Mouse (Mus musculus) CH12.LX (cell line): Measurements from ENCODE around the gene Gss. TPM values are rescaled to one million over a fixed set of nuclear protein-coding genes. Genes with fewer than 3 reads are reported as not detected.
A peak's percentile ranks its signal among the peaks of the same experiment; 100 is the strongest.
"Not testable (repeated sequence)": the region's sequence is repeated elsewhere in the genome, so short reads cannot be mapped to it uniquely, and the experiment has no call there.

Source experiments
- DNase-seq: peaks from one replicate; pipeline ENCODE4 v3.0.0-alpha.2; 2013; ENCODE audit errors: extremely low read depth
- H3K27ac ChIP-seq: 2 replicates; pipeline ENCODE4 v1.5.1; 2012; ENCODE audit warnings: low read depth, mild to moderate bottlenecking, control low read depth, moderate library complexity; ENCODE audit not compliant: insufficient read depth
- H3K27me3 ChIP-seq: replicated peaks from 2 replicates; pipeline ENCODE3; 2012; ENCODE audit warnings: inconsistent platforms
- H3K36me3 ChIP-seq, 2 experiments: replicated peaks in 1 of 2; 2 replicates each; pipeline versions ENCODE3 to v1.6.1; 2012; ENCODE audit warnings: inconsistent platforms in 1 of 2, low read length in 1 of 2, mild to moderate bottlenecking in 1 of 2, mixed read lengths in 1 of 2, moderate library complexity in 1 of 2; ENCODE audit not compliant: control insufficient read depth in 1 of 2, insufficient read depth in 1 of 2
- H3K4me1 ChIP-seq, 2 experiments: 2 replicates each; pipeline ENCODE4 v1.6.1; 2012; ENCODE audit warnings: inconsistent platforms in 1 of 2, moderate library complexity in 1 of 2; ENCODE audit not compliant: insufficient read depth in 2 of 2, control insufficient read depth in 1 of 2
- H3K4me2 ChIP-seq: 2 replicates; pipeline ENCODE4 v1.6.1; 2012; ENCODE audit warnings: low read depth, mild to moderate bottlenecking, control low read depth; ENCODE audit not compliant: poor library complexity, insufficient read depth, severe bottlenecking
- H3K4me3 ChIP-seq, 3 experiments: fragments of 150-350 bp in 1 of 3; sonication (generic) in 1 of 3; replicated peaks in 1 of 3; 2 replicates each; pipeline versions ENCODE3 to v1.5.1; 2011 to 2012; ENCODE audit warnings: low read depth in 2 of 3, low read length in 2 of 3, mild to moderate bottlenecking in 2 of 3, moderate library complexity in 2 of 3, control low read depth in 1 of 3, improper control_type of control experiment in 1 of 3, inconsistent platforms in 1 of 3, mixed read lengths in 1 of 3; ENCODE audit not compliant: poor library complexity in 1 of 3
- H3K79me2 ChIP-seq: replicated peaks from 2 replicates; pipeline ENCODE4 v1.6.1; 2012; ENCODE audit warnings: mild to moderate bottlenecking, moderate library complexity; ENCODE audit not compliant: control insufficient read depth, poor library complexity, insufficient read depth, severe bottlenecking; ENCODE audit errors: extremely low read depth
- H3K9ac ChIP-seq: 2 replicates; pipeline ENCODE4 v1.6.1; 2012; ENCODE audit warnings: low read depth, mild to moderate bottlenecking, control low read depth, moderate library complexity; ENCODE audit not compliant: insufficient read depth
- H3K9me3 ChIP-seq: replicated peaks from 2 replicates; pipeline ENCODE3; 2012; ENCODE audit warnings: low read length, inconsistent platforms, mixed read lengths
- CTCF ChIP-seq, 2 experiments: IDR thresholded peaks in 1 of 2; conservative IDR thresholded peaks in 1 of 2; 2 replicates each; pipeline ENCODE4 v1.5.1; 2011 to 2012; ENCODE audit warnings: low read depth in 2 of 2, low read length in 2 of 2, improper control_type of control experiment in 1 of 2, inconsistent platforms in 1 of 2, mild to moderate bottlenecking in 1 of 2, moderate library complexity in 1 of 2
- EP300 ChIP-seq: IDR thresholded peaks from 2 replicates; pipeline ENCODE4 v1.6.1; 2011; ENCODE audit warnings: low read length, improper control_type of control experiment
- ETS1 ChIP-seq: conservative IDR thresholded peaks from 2 replicates; pipeline ENCODE4 v1.6.1; 2012; ENCODE audit warnings: low read depth, mild to moderate bottlenecking, inconsistent platforms, low read length, improper control_type of control experiment, moderate library complexity
- HCFC1 ChIP-seq: IDR thresholded peaks from 2 replicates; pipeline ENCODE4 v1.6.1; 2012; ENCODE audit warnings: low read depth, mild to moderate bottlenecking, inconsistent platforms, low read length, improper control_type of control experiment
- IRF4 ChIP-seq: IDR thresholded peaks from 2 replicates; pipeline ENCODE4 v1.6.1; 2014; ENCODE audit warnings: low read depth, mild to moderate bottlenecking, inconsistent platforms, low read length, improper control_type of control experiment
- MAZ ChIP-seq: IDR thresholded peaks from 2 replicates; pipeline ENCODE4 v1.6.1; 2012; ENCODE audit warnings: low read depth, mild to moderate bottlenecking, inconsistent platforms, low read length, improper control_type of control experiment, moderate library complexity
- MEF2A ChIP-seq: IDR thresholded peaks from 2 replicates; pipeline ENCODE4 v1.6.1; 2014; ENCODE audit warnings: low read depth, mild to moderate bottlenecking, inconsistent platforms, low read length, improper control_type of control experiment, borderline replicate concordance
- MXI1 ChIP-seq: IDR thresholded peaks from 2 replicates; pipeline ENCODE4 v1.6.1; 2011; ENCODE audit warnings: mild to moderate bottlenecking, low read depth, low read length, improper control_type of control experiment
- MYC ChIP-seq: IDR thresholded peaks from 2 replicates; pipeline ENCODE4 v1.6.1; 2011; ENCODE audit warnings: low read depth, mild to moderate bottlenecking, improper control_type of control experiment, low read length
- NELFE ChIP-seq: IDR thresholded peaks from 2 replicates; pipeline ENCODE4 v1.6.1; 2011; ENCODE audit warnings: low read depth, low read length, improper control_type of control experiment
- NRF1 ChIP-seq: IDR thresholded peaks from 2 replicates; pipeline ENCODE4 v1.6.1; 2014; ENCODE audit warnings: low read depth, mild to moderate bottlenecking, inconsistent platforms, low read length, improper control_type of control experiment, moderate library complexity
- POLR2A ChIP-seq: IDR thresholded peaks from 2 replicates; pipeline ENCODE4 v1.6.1; 2011; ENCODE audit warnings: low read depth, mild to moderate bottlenecking, improper control_type of control experiment, low read length
- POLR2AphosphoS2 ChIP-seq: IDR thresholded peaks from 2 replicates; pipeline ENCODE4 v1.6.1; 2011; ENCODE audit warnings: low read depth, low read length, improper control_type of control experiment
- RCOR1 ChIP-seq: conservative IDR thresholded peaks from 2 replicates; pipeline ENCODE4 v1.6.1; 2012; ENCODE audit warnings: low read depth, mild to moderate bottlenecking, inconsistent platforms, low read length, improper control_type of control experiment
- SIN3A ChIP-seq: IDR thresholded peaks from 2 replicates; pipeline ENCODE4 v1.6.1; 2012; ENCODE audit warnings: low read length, improper control_type of control experiment, inconsistent platforms
- SMC3 ChIP-seq: IDR thresholded peaks from 2 replicates; pipeline ENCODE4 v1.6.1; 2011; ENCODE audit warnings: low read depth, low read length, improper control_type of control experiment
- TBP ChIP-seq: conservative IDR thresholded peaks from 2 replicates; pipeline ENCODE4 v1.6.1; 2011; ENCODE audit warnings: low read depth, low read length, improper control_type of control experiment
- TCF12 ChIP-seq: IDR thresholded peaks from 2 replicates; pipeline ENCODE4 v1.6.1; 2014; ENCODE audit warnings: low read depth, mild to moderate bottlenecking, inconsistent platforms, low read length, improper control_type of control experiment
- USF2 ChIP-seq: conservative IDR thresholded peaks from 2 replicates; pipeline ENCODE4 v1.6.1; 2011; ENCODE audit warnings: low read depth, low read length, improper control_type of control experiment
- ZC3H11A ChIP-seq: IDR thresholded peaks from 2 replicates; pipeline ENCODE4 v1.6.1; 2012; ENCODE audit warnings: low read depth, mild to moderate bottlenecking, inconsistent platforms, low read length, improper control_type of control experiment
- ZKSCAN1 ChIP-seq: IDR thresholded peaks from 2 replicates; pipeline ENCODE4 v1.6.1; 2012; ENCODE audit warnings: low read depth, inconsistent platforms, low read length, improper control_type of control experiment, borderline replicate concordance
- ZMIZ1 ChIP-seq: IDR thresholded peaks from 2 replicates; pipeline ENCODE4 v1.6.1; 2012; ENCODE audit warnings: low read depth, mild to moderate bottlenecking, inconsistent platforms, low read length, improper control_type of control experiment
- dilution Hi-C: fragments of 300-500 bp; cut with MboI; formaldehyde crosslinking; loops from 2 replicates; pipeline ENCODE4 v1.14.3; 2020; ENCODE audit warnings: low sequenced_read_pairs; ENCODE audit not compliant: extremely low pct_unique_long_range_greater_than_20kb, extremely low pct_ligation_motif_present
- in situ Hi-C: fragments of 300-500 bp; cut with MboI; formaldehyde crosslinking; loops from 3 replicates; pipeline ENCODE4 v1.14.3; 2019; ENCODE audit warnings: low sequenced_read_pairs, low pct_ligation_motif_present, low pct_unique_long_range_greater_than_20kb, mixed read lengths
- polyA plus RNA-seq: library from polyadenylated mRNA; unstranded; fragments of >175 nt; gene quantifications from 2 replicates; pipeline ENCODE4 v1.2.1, GENCODE M21; 2012; ENCODE audit warnings: low read depth; ENCODE audit not compliant: insufficient read length
- total RNA-seq, 2 experiments: library from RNA; depleted of rRNA; stranded (reverse); fragments of 300-350 nt in 1 of 2; fragments of >200 nt in 1 of 2; gene quantifications; 2 replicates each; pipeline ENCODE4 v1.2.3; 2012 to 2014

Gene Gss
- total and polyA plus RNA-seq, 3 experiments: 17.3 to 21.9 (median 18.0) TPM

DNA sequence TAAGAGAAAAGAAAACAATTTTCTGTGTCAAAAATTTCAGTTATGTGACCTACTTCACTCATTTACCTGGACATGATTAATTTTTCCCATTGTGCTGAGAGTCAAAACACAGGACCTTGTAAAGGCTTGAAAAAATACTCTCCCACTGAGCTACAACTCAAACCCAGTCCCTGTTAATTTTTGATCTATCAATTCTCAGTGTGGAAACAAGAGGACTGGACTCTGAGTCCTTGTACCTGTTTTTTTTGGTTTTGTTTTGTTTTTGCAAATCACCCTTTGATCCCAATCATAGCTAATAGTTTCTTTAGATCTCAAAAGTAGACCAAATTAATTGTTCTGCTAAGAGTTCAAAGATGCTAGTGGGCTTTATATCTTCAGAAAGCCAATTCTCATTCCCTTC, 52.9 kb downstream of the Gss start:
- no peaks in the 10 kb centered on the region for H3K27me3 ChIP-seq
- H3K27ac ChIP-seq: no peak overlapping the region
- H3K4me1 ChIP-seq: peaks cover 8 to 28% of the 10 kb centered on the region in 2 experiments; a peak in 3 of 4 replicates
- dilution Hi-C loops: no loop called here
- H3K4me2 ChIP-seq: 0 out of 2 replicates have a peak overlapping the region, but pooled peaks have one; percentile 13
- H3K9me3 ChIP-seq: no peaks in the 10 kb centered on the region
- TF ChIP-seq TBP (no peak), MEF2A (no peak), POLR2AphosphoS2 (no peak), CTCF (conservative IDR thresholded peaks at IDR 0.05 in 1 of 2, IDR thresholded peaks at IDR 0.05 in 1 of 2; ENCODE audit: low read depth in 2 of 2, low read length in 2 of 2) (no peak), ZC3H11A (no peak), HCFC1 (no peak), RCOR1 (no peak), USF2 (no peak), ZMIZ1 (no peak), SMC3 (no peak), SIN3A (no peak), MYC (no peak), EP300 (no peak), ZKSCAN1 (no peak), TCF12 (no peak), NRF1 (no peak)
- H3K9ac ChIP-seq: no peak overlapping the region
- no peaks in the 10 kb centered on the region for H3K36me3 ChIP-seq
- no peak overlapping the region for H3K4me3 ChIP-seq
- in situ Hi-C loops: no loop called here
- no peaks in the 10 kb centered on the region for H3K79me2 ChIP-seq
- DNase-seq: no peak

DNA sequence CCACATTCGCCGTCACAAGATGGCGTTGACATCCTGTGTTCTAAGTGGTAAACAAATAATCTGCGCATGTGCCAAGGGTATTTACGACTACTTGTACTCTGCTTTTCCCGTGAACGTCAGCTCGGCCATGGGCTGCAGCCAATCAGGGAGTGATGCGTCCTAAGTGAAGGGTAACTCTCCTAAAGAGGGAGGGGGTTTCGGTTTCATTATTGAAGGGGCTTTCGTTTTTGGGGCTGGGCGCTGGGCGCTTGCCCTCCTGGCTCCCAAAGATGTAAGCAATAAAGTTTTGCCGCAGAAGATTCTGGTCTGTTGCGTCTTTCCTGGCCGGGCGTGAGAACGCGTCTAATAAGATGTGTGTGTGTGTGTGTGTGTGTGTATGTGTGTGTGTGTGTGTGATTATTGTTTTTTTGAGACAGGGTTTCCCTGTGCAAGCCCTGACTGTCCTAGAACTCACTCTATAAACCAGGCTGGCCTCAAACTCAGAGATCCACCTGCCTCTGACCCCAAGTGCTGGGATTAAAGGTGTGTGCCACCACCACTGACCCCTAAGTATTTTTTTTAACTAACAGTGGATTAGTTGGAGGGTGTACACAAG, 54.0 kb downstream of the Gss start:
- peak; percentile 76 for TF ChIP-seq IRF4
- TF ChIP-seq NRF1: peak; percentile 72
- TF ChIP-seq MXI1: peak; percentile 38; the same call in 1 of the 2 replicates
- TF ChIP-seq MAZ: 0 out of 2 replicates have a peak, but pooled peaks have one; percentile 47
- peak; percentile 70 for TF ChIP-seq POLR2A
- peak; percentile 88 for TF ChIP-seq SIN3A
- peak; percentile 75 for TF ChIP-seq TCF12
- peak; percentile 51; the same call in 1 of the 2 replicates for TF ChIP-seq NELFE
- peak; percentile 58; the same call in 1 of the 2 replicates for TF ChIP-seq ETS1
- TF ChIP-seq MEF2A: peak; percentile 55; the same call in 1 of the 2 replicates
- peak; percentile 66 for TF ChIP-seq HCFC1
- H3K36me3 ChIP-seq, in situ Hi-C loops, H3K9me3 ChIP-seq, H3K79me2 ChIP-seq, DNase-seq, H3K27me3 ChIP-seq, dilution Hi-C loops: not testable (repeated sequence)
- Histone ChIP-seq H3K4me1 (peaks cover 8 to 37% of the 10 kb centered on the region in 2 experiments; a peak in 3 of 4 replicates), H3K4me3 (peak overlapping the region; percentile 58 to 92 (median 62)), H3K27ac (peak overlapping the region; percentile 81), H3K9ac (peak overlapping the region; percentile 95), H3K4me2 (peak overlapping the region; percentile 81)
